Mouse (Mus musculus) neutrophil, adult 5-6 weeks (primary cell): ENCODE data around the gene Ankrd42. TPM values are rescaled to one million over a fixed set of nuclear protein-coding genes. Genes with fewer than 3 reads are reported as not detected.

Experiments
- ATAC-seq: fragments of 151-379, 151-347 bp; 2 replicates; pipeline ENCODE4 v1.8.0; 2017; ENCODE audit warnings: mild to moderate bottlenecking, moderate TSS enrichment; ENCODE audit not compliant: insufficient number of reproducible peaks, poor library complexity, low FRiP score, severe bottlenecking; ENCODE audit errors: extremely low read depth
- total RNA-seq: library from RNA; stranded (forward); fragments of 200-1000 nt; gene quantifications from 2 replicates; pipeline ENCODE4 v1.2.3, GENCODE M21; 2017

Ankrd42 gene
- total RNA-seq: 0.12 TPM in 1 of 2 replicates, not detected in the other

GRCm38 (mm10) chr7:92637021-92637625 lies at the start of gene Ankrd42:
TSS of gene Ankrd42 (minus strand) at chr7:92637142.
- peak; percentile 98 for ATAC-seq

GRCm38 (mm10) chr7:92677346-92677745 lies 40.4 kb upstream of the Ankrd42 start:
- no peak for ATAC-seq

GRCm38 (mm10) chr7:92675131-92675530 lies 38.2 kb upstream of the Ankrd42 start:
- ATAC-seq: no peak

GRCm38 (mm10) chr7:92669507-92670471 lies 32.8 kb upstream of the Ankrd42 start, which contains the start of gene Pcf11:
TSS of gene Pcf11 (minus strand) at chr7:92669934.
- peak; percentile 92 for ATAC-seq

GRCm38 (mm10) chr7:92668791-92669506 lies 32.0 kb upstream of the Ankrd42 start:
- peak; percentile 15; the same call in 1 of the 2 replicates for ATAC-seq

GRCm38 (mm10) chr7:92666274-92666820 lies 29.4 kb upstream of the Ankrd42 start:
- no peak for ATAC-seq

- no peak for ATAC-seq
These were observed 21.1 kb upstream of the Ankrd42 start for GRCm38 (mm10) chr7:92658050-92658449.

- no peak for ATAC-seq
These were observed 19.4 kb upstream of the Ankrd42 start for GRCm38 (mm10) chr7:92656386-92656785.

- no peak for ATAC-seq
These were observed 16.4 kb upstream of the Ankrd42 start for GRCm38 (mm10) chr7:92653329-92653728.

- ATAC-seq: no peak
These were observed 10.8 kb upstream of the Ankrd42 start for GRCm38 (mm10) chr7:92647790-92648189.

- ATAC-seq: no peak
These were observed 5.4 kb upstream of the Ankrd42 start for GRCm38 (mm10) chr7:92642358-92642757.

GRCm38 (mm10) chr7:92638050-92638449 lies 1.1 kb upstream of the Ankrd42 start:
- ATAC-seq: no peak

- no peak for ATAC-seq
These were observed 489 bp downstream of the Ankrd42 start for GRCm38 (mm10) chr7:92636295-92637011.

GRCm38 (mm10) chr7:92630167-92630566 lies 6.8 kb downstream of the Ankrd42 start:
- ATAC-seq: no peak

GRCm38 (mm10) chr7:92624488-92624887 lies 12.5 kb downstream of the Ankrd42 start:
- no peak for ATAC-seq

GRCm38 (mm10) chr7:92610830-92611229 lies 26.1 kb downstream of the Ankrd42 start:
- ATAC-seq: no peak

- ATAC-seq: no peak
These were observed 32.0 kb downstream of the Ankrd42 start for GRCm38 (mm10) chr7:92604961-92605360.

- ATAC-seq: no peak
These were observed 46.1 kb downstream of the Ankrd42 start for GRCm38 (mm10) chr7:92590842-92591241.
